Mouse (Mus musculus) liver, adult 2 months (tissue): ENCODE measurements around the gene Mknk1. TPM values are rescaled to one million over a fixed set of nuclear protein-coding genes. Genes with fewer than 3 reads are reported as not detected.

Source experiments
- DNase-seq: peaks from one replicate; pipeline ENCODE4 v3.0.0-alpha.2; 2011; ENCODE audit warnings: low read depth, low spot score; ENCODE audit errors: extremely low read depth
- H3K27ac ChIP-seq: fragments of 200-500 bp; replicated peaks from 2 replicates; pipeline ENCODE4 v1.5.1; 2012; ENCODE audit warnings: low read depth, mild to moderate bottlenecking, control low read depth, inconsistent platforms, low read length; ENCODE audit not compliant: insufficient read depth
- H3K27me3 ChIP-seq: fragments of 200-500 bp; 2 replicates; pipeline ENCODE4 v1.6.1; 2012; ENCODE audit warnings: mild to moderate bottlenecking, moderate library complexity, low read length, inconsistent platforms; ENCODE audit not compliant: control insufficient read depth, insufficient read depth
- H3K36me3 ChIP-seq: fragments of 200-500 bp; 2 replicates; pipeline ENCODE4 v1.6.1; 2012; ENCODE audit warnings: low read length, inconsistent platforms; ENCODE audit not compliant: control insufficient read depth, insufficient read depth
- H3K4me1 ChIP-seq: fragments of 200-500 bp; 2 replicates; pipeline ENCODE4 v1.6.1; 2011; ENCODE audit warnings: low read length; ENCODE audit not compliant: control insufficient read depth, insufficient read depth
- H3K4me3 ChIP-seq: fragments of 200-500 bp; 2 replicates; pipeline ENCODE4 v1.5.1; 2011; ENCODE audit warnings: low read depth, mild to moderate bottlenecking, control low read depth, low read length, moderate library complexity; ENCODE audit not compliant: insufficient read depth
- H3K79me2 ChIP-seq: fragments of 200-500 bp; 2 replicates; pipeline ENCODE4 v1.6.1; 2012; ENCODE audit warnings: inconsistent platforms, mild to moderate bottlenecking, low read length, moderate library complexity; ENCODE audit not compliant: control insufficient read depth, insufficient read depth
- H3K9ac ChIP-seq: fragments of 200-500 bp; 2 replicates; pipeline ENCODE4 v1.6.1; 2012; ENCODE audit warnings: low read depth, mild to moderate bottlenecking, control low read depth, inconsistent platforms, low read length
- CTCF ChIP-seq: fragments of 200-500 bp; IDR thresholded peaks from 2 replicates; pipeline ENCODE4 v1.5.1; 2011; ENCODE audit warnings: low read depth, low read length, control low read depth
- POLR2A ChIP-seq: fragments of 200-500 bp; IDR thresholded peaks from 2 replicates; pipeline ENCODE4 v1.6.1; 2011; ENCODE audit warnings: low read length, control low read depth; ENCODE audit not compliant: insufficient read depth; ENCODE audit errors: extremely low read depth
- WGBS: fragments of 180-500 bp; shearing (Covaris S2); methylation state at CpG from one replicate; pipeline ENCODE4 v1.1.7; 2018; 5-methylcytosine and 5-hydroxymethylcytosine counted together
- polyA plus RNA-seq: library from polyadenylated mRNA; depleted of rRNA; stranded (reverse); fragments of >200 nt; gene quantifications from 2 replicates; pipeline ENCODE4 v1.2.3, GENCODE M21; 2012
- total RNA-seq: library from RNA; depleted of rRNA; stranded (reverse); fragments of >200 nt; gene quantifications from 2 replicates; pipeline ENCODE4 v1.2.3, GENCODE M21; 2014

Mknk1 gene
- total and polyA plus RNA-seq, 2 experiments, result 14.0 to 22.7 TPM

DNA sequence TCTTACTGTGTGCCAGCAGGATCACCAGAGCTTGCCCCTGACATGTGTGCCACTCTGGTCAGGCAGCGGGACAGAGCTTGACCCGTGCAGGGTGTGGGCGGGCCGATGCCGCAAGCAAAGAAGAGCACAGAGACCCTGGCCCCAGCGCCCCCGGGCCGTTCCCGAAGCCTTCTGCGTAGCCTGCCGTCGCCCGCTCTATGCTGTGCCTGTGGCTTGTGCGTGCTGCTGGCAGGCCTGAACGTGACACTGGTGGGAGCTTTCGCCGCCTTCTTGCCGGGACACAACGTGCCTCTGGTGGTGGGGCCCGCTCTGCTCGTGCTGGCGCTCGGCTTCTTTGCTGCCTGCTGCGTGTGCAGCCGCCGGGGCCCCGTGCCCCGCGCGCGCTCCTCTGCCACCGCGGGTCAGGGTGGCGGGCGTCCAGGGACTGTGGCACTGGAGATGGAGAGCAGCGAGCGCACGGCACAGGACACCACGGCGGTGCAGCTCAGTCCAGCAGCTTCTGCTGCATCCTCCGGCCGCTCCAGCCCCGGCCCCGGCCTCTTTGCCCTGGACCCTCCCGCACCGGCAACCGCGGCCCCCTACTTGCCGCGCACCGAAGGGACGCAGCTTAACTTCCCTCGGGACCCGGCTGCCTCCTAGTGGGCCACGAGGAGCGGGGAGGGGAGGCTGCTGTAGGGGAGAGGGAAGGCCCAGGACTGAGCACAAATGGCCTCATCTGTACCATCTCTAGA, 59.1 kb downstream of the Mknk1 start:
- 7% methylated on average over 56 of the region's 56 CpGs for WGBS
- Histone ChIP-seq H3K36me3 (no peaks in the 10 kb centered on the region), H3K27me3 (peaks cover 9% of the 10 kb centered on the region), H3K9ac (no peak overlapping the region), H3K4me3 (no peak overlapping the region; the same call in 1 of the 2 replicates), H3K79me2 (no peaks in the 10 kb centered on the region), H3K27ac (no peak overlapping the region), H3K4me1 (no peaks in the 10 kb centered on the region)
- TF ChIP-seq CTCF (no peak; the same call in 1 of the 2 replicates), POLR2A (no peak)
- no peak for DNase-seq

GRCm38 (mm10) chr4:115902816-115903215, 63.8 kb downstream of the Mknk1 start:
- TF ChIP-seq CTCF (peak; percentile 52; the same call in 1 of the 2 replicates), POLR2A (no peak)
- Histone ChIP-seq H3K36me3 (no peaks in the 10 kb centered on the region), H3K79me2 (no peaks in the 10 kb centered on the region), H3K27me3 (peaks cover 8% of the 10 kb centered on the region), H3K4me3 (no peak overlapping the region), H3K9ac (no peak overlapping the region), H3K27ac (no peak overlapping the region), H3K4me1 (peaks cover 5% of the 10 kb centered on the region; the same call in 1 of the 2 replicates)
- DNase-seq, result peak; percentile 55
- 19% methylated on average over 5 of the region's 5 CpGs for WGBS

GRCm38 (mm10) chr4:115904375-115904774, 65.4 kb downstream of the Mknk1 start:
- Histone ChIP-seq H3K36me3 (no peaks in the 10 kb centered on the region), H3K4me1 (peaks cover 9% of the 10 kb centered on the region; the same call in 1 of the 2 replicates), H3K79me2 (no peaks in the 10 kb centered on the region), H3K9ac (no peak overlapping the region), H3K4me3 (no peak overlapping the region), H3K27ac (no peak overlapping the region), H3K27me3 (no peaks in the 10 kb centered on the region; the same call in 1 of the 2 replicates)
- peak; percentile 62 for DNase-seq
- WGBS, result 60% methylated on average over 12 of the region's 12 CpGs
- TF ChIP-seq CTCF (no peak), POLR2A (no peak)

DNA sequence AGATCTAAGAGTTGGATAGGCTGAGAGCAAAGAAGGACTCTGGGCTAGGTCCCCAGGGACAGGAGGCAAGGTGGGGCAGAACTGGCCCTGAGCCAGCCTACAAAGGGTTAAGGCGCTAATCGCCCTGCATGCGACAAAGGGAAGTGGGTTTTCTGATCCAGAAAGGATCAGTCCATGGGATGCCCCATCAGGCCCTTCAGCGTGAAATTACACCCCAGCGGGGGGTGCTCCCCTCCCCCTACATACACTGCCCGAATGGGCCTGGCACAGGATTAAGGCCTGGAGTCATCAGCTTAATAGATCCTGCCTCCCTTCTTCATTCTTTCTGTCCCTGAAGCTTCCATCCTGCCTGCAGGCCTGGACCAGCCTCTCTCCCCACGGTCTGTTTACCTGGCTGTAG, 66.7 kb downstream of the Mknk1 start:
- Histone ChIP-seq H3K4me3 (no peak overlapping the region), H3K27ac (no peak overlapping the region), H3K4me1 (peaks cover 9% of the 10 kb centered on the region; the same call in 1 of the 2 replicates), H3K79me2 (no peaks in the 10 kb centered on the region), H3K27me3 (no peaks in the 10 kb centered on the region; the same call in 1 of the 2 replicates), H3K36me3 (no peaks in the 10 kb centered on the region), H3K9ac (no peak overlapping the region)
- TF ChIP-seq POLR2A, result no peak
- TF ChIP-seq CTCF, result no peak
- 54% methylated on average over 7 of the region's 7 CpGs for WGBS
- no peak for DNase-seq

DNA sequence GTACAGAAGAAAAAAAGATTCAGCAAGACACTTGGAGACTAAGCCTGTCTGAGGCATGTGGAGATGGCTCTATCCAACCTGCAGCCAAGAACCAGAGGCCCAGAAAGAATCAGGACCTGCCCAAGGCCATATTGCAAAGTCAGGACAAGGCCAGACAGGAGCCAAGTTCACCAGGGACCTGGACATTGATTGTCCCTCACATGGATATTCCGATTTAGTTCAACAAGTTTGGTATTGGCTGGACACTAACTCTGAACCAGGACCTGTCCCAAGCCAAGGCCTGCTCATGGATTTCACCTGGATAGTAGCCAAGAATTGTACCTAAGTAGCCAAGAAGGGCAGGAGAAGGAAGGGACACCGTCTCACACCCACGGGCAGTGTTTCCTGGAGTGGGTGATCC, 67.8 kb downstream of the Mknk1 start:
- Histone ChIP-seq H3K27ac (no peak overlapping the region), H3K4me1 (peaks cover 9% of the 10 kb centered on the region; the same call in 1 of the 2 replicates), H3K79me2 (no peaks in the 10 kb centered on the region), H3K27me3 (no peaks in the 10 kb centered on the region), H3K36me3 (no peaks in the 10 kb centered on the region), H3K4me3 (no peak overlapping the region), H3K9ac (no peak overlapping the region)
- WGBS, result 31% methylated on average over 3 of the region's 3 CpGs
- TF ChIP-seq CTCF (no peak), POLR2A (no peak)
- peak; percentile 91 for DNase-seq

DNA sequence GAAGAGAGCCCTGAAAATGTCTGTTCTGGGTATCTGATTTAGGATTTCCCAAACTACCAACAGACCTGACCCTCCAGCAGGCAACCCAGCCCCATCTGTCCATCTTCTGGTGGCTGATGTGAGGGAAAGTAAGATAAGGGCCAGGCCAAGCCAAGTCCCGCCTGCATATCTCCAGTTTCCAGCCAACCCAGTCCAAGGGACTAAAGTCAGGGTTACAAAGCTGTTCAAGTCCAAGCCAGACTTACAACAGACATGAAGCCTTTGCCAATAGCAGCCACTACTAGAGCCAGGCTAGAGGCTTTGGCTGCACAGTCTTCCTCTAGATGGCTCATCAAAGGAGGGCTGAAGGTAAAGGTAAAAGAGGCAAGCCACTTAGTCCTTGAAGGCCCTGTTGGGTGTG, 69.0 kb downstream of the Mknk1 start:
- Histone ChIP-seq H3K9ac (no peak overlapping the region), H3K36me3 (no peaks in the 10 kb centered on the region), H3K27me3 (no peaks in the 10 kb centered on the region), H3K79me2 (no peaks in the 10 kb centered on the region), H3K4me3 (no peak overlapping the region), H3K4me1 (peaks cover 9% of the 10 kb centered on the region; the same call in 1 of the 2 replicates), H3K27ac (no peak overlapping the region)
- DNase-seq, result peak; percentile 95
- no peak for TF ChIP-seq POLR2A
- no peak for TF ChIP-seq CTCF
- 15% methylated on average over 1 of the region's 1 CpGs for WGBS
